Mouse (Mus musculus) neural tube, embryonic 13.5 days (tissue): ENCODE results near the gene Smndc1. TPM values are rescaled to one million over a fixed set of nuclear protein-coding genes. Genes with fewer than 3 reads are reported as not detected.
A peak's percentile ranks its signal among the peaks of the same experiment; 100 is the strongest.

Experiments used
- ATAC-seq: fragments of 200-750 bp; cut with Nextera tagmentation; 2 replicates; pipeline ENCODE4 v1.8.0; 2017; ENCODE audit warnings: low read depth, mild to moderate bottlenecking, moderate TSS enrichment, moderate library complexity
- H3K27ac ChIP-seq: fragments of 300-500 bp; sonication (generic); replicated peaks from 2 replicates; pipeline ENCODE4 v1.5.1; 2015; ENCODE audit warnings: moderate library complexity, mild to moderate bottlenecking, inconsistent platforms
- H3K27me3 ChIP-seq: fragments of 300-500 bp; sonication (generic); 2 replicates; pipeline ENCODE4 v1.6.1; 2015; ENCODE audit warnings: mild to moderate bottlenecking, inconsistent platforms
- H3K36me3 ChIP-seq: fragments of 300-500 bp; sonication (generic); 2 replicates; pipeline ENCODE4 v1.6.1; 2015; ENCODE audit warnings: mild to moderate bottlenecking, inconsistent platforms
- H3K4me1 ChIP-seq: fragments of 300-500 bp; sonication (generic); replicated peaks from 2 replicates; pipeline ENCODE4 v1.6.1; 2015; ENCODE audit warnings: inconsistent platforms
- H3K4me2 ChIP-seq: fragments of 300-500 bp; sonication (generic); 2 replicates; pipeline ENCODE4 v1.6.1; 2015; ENCODE audit warnings: inconsistent platforms, mild to moderate bottlenecking, moderate library complexity
- H3K4me3 ChIP-seq: fragments of 300-500 bp; sonication (generic); 2 replicates; pipeline ENCODE4 v1.5.1; 2015; ENCODE audit warnings: mild to moderate bottlenecking, inconsistent platforms
- H3K9ac ChIP-seq: fragments of 300-500 bp; sonication (generic); 2 replicates; pipeline ENCODE4 v1.6.1; 2015; ENCODE audit warnings: moderate library complexity, mild to moderate bottlenecking, inconsistent platforms
- H3K9me3 ChIP-seq: fragments of 300-500 bp; sonication (generic); 2 replicates; pipeline ENCODE4 v1.6.1; 2016; ENCODE audit warnings: inconsistent platforms
- WGBS: fragments of 180-500 bp; shearing (Covaris S2); methylation state at CpG from one replicate; pipeline ENCODE4 v1.1.7; 2015; 5-methylcytosine and 5-hydroxymethylcytosine counted together
- polyA plus RNA-seq: library from polyadenylated mRNA; unstranded; fragments of >200 nt; fragmentation: Nextera tagmentation; extraction: Ambion mirVana; gene quantifications from 2 replicates; pipeline ENCODE4 v1.2.1, GENCODE M21; 2015

Smndc1 gene
- polyA plus RNA-seq, 1 experiment from 2014 or later: 37.5 TPM

GRCm38 (mm10) chr19:53370233-53370632 is 20.1 kb downstream of the Smndc1 start:
- H3K27ac ChIP-seq: no peak overlapping the region
- WGBS: 84% methylated on average over 15 of the region's 15 CpGs
- no peak overlapping the region for H3K4me3 ChIP-seq
- H3K36me3 ChIP-seq: peaks cover 36% of the 10 kb centered on the region
- no peaks in the 10 kb centered on the region for H3K27me3 ChIP-seq
- peaks cover 30% of the 10 kb centered on the region for H3K4me1 ChIP-seq
- H3K4me2 ChIP-seq: no peak overlapping the region
- ATAC-seq: no peak
- H3K9me3 ChIP-seq: no peaks in the 10 kb centered on the region
- H3K9ac ChIP-seq: no peak overlapping the region

- H3K4me2 ChIP-seq: 0 out of 2 replicates have a peak overlapping the region, but pooled peaks have one; percentile 11
- WGBS: 26% methylated on average over 14 of the region's 14 CpGs
- no peaks in the 10 kb centered on the region for H3K9me3 ChIP-seq
- H3K9ac ChIP-seq: 0 out of 2 replicates have a peak overlapping the region, but pooled peaks have one; percentile 31
- H3K36me3 ChIP-seq: peaks cover 31% of the 10 kb centered on the region
- H3K4me1 ChIP-seq: peaks cover 37% of the 10 kb centered on the region
- no peak overlapping the region for H3K4me3 ChIP-seq
- H3K27me3 ChIP-seq: no peaks in the 10 kb centered on the region
- 0 out of 2 replicates have a peak, but pooled peaks have one; percentile 48 for ATAC-seq
- no peak overlapping the region for H3K27ac ChIP-seq
These were observed 20.8 kb downstream of the Smndc1 start for GRCm38 (mm10) chr19:53369469-53370043.

GRCm38 (mm10) chr19:53366881-53367280 is 23.5 kb downstream of the Smndc1 start:
- Histone ChIP-seq H3K27me3 (no peaks in the 10 kb centered on the region), H3K4me1 (peaks cover 41% of the 10 kb centered on the region), H3K9ac (no peak overlapping the region), H3K9me3 (no peaks in the 10 kb centered on the region), H3K4me3 (no peak overlapping the region), H3K36me3 (peaks cover 11% of the 10 kb centered on the region), H3K4me2 (no peak overlapping the region), H3K27ac (no peak overlapping the region)
- no peak for ATAC-seq
- 60% methylated on average over 7 of the region's 7 CpGs for WGBS

GRCm38 (mm10) chr19:53366057-53366775 is 24.2 kb downstream of the Smndc1 start:
- H3K9me3 ChIP-seq: no peaks in the 10 kb centered on the region
- H3K36me3 ChIP-seq: peaks cover 4% of the 10 kb centered on the region
- 0 out of 2 replicates have a peak overlapping the region, but pooled peaks have one; percentile 59 for H3K27ac ChIP-seq
- 78% methylated on average over 11 of the region's 11 CpGs for WGBS
- H3K4me2 ChIP-seq: no peak overlapping the region
- no peak for ATAC-seq
- H3K4me3 ChIP-seq: no peak overlapping the region
- 0 out of 2 replicates have a peak overlapping the region, but pooled peaks have one; percentile 27 for H3K9ac ChIP-seq
- H3K27me3 ChIP-seq: no peaks in the 10 kb centered on the region
- peaks cover 42% of the 10 kb centered on the region for H3K4me1 ChIP-seq

GRCm38 (mm10) chr19:53364963-53365362 is 25.4 kb downstream of the Smndc1 start:
- Histone ChIP-seq H3K4me2 (peak overlapping the region; percentile 20), H3K9ac (no peak overlapping the region), H3K4me1 (peaks cover 55% of the 10 kb centered on the region), H3K27ac (peak overlapping the region; percentile 59), H3K9me3 (no peaks in the 10 kb centered on the region), H3K4me3 (no peak overlapping the region), H3K36me3 (0 out of 2 replicates have a peak, but pooled peaks cover 3% of the 10 kb centered on the region), H3K27me3 (no peaks in the 10 kb centered on the region)
- ATAC-seq: peak; percentile 68; the same call in 1 of the 2 replicates
- 25% methylated on average over 9 of the region's 9 CpGs for WGBS

GRCm38 (mm10) chr19:53364551-53364950 is 25.8 kb downstream of the Smndc1 start:
- Histone ChIP-seq H3K4me1 (peaks cover 58% of the 10 kb centered on the region), H3K27ac (no peak overlapping the region), H3K27me3 (no peaks in the 10 kb centered on the region), H3K4me2 (no peak overlapping the region), H3K9me3 (no peaks in the 10 kb centered on the region), H3K9ac (no peak overlapping the region), H3K4me3 (no peak overlapping the region), H3K36me3 (0 out of 2 replicates have a peak, but pooled peaks cover 3% of the 10 kb centered on the region)
- no peak for ATAC-seq
- WGBS: 66% methylated on average over 2 of the region's 2 CpGs

- no peak for ATAC-seq
- no peaks in the 10 kb centered on the region for H3K27me3 ChIP-seq
- peaks cover 53% of the 10 kb centered on the region for H3K4me1 ChIP-seq
- no peak overlapping the region for H3K27ac ChIP-seq
- 0 out of 2 replicates have a peak, but pooled peaks cover 3% of the 10 kb centered on the region for H3K36me3 ChIP-seq
- H3K9ac ChIP-seq: no peak overlapping the region
- H3K9me3 ChIP-seq: no peaks in the 10 kb centered on the region
- no peak overlapping the region for H3K4me2 ChIP-seq
- WGBS: 47% methylated on average over 2 of the region's 2 CpGs
- no peak overlapping the region for H3K4me3 ChIP-seq
These were observed 27.4 kb downstream of the Smndc1 start for GRCm38 (mm10) chr19:53362967-53363366.

GRCm38 (mm10) chr19:53360265-53360958 is 30.0 kb downstream of the Smndc1 start:
- H3K36me3 ChIP-seq: peaks cover 9% of the 10 kb centered on the region; the same call in 1 of the 2 replicates
- no peaks in the 10 kb centered on the region for H3K9me3 ChIP-seq
- H3K9ac ChIP-seq: no peak overlapping the region
- H3K4me3 ChIP-seq: no peak overlapping the region
- H3K4me2 ChIP-seq: peak overlapping the region; percentile 37
- ATAC-seq: peak; percentile 6; the same call in 1 of the 2 replicates
- H3K27me3 ChIP-seq: no peaks in the 10 kb centered on the region
- H3K4me1 ChIP-seq: peaks cover 39% of the 10 kb centered on the region
- WGBS: 53% methylated on average over 8 of the region's 8 CpGs
- peak overlapping the region; percentile 78 for H3K27ac ChIP-seq

GRCm38 (mm10) chr19:53359160-53360033 is 31.0 kb downstream of the Smndc1 start:
- H3K4me1 ChIP-seq: peaks cover 28% of the 10 kb centered on the region
- no peaks in the 10 kb centered on the region for H3K9me3 ChIP-seq
- no peaks in the 10 kb centered on the region for H3K27me3 ChIP-seq
- peaks cover 9% of the 10 kb centered on the region; the same call in 1 of the 2 replicates for H3K36me3 ChIP-seq
- WGBS: 37% methylated on average over 22 of the region's 22 CpGs
- 0 out of 2 replicates have a peak overlapping the region, but pooled peaks have one; percentile 3 for H3K4me3 ChIP-seq
- peak overlapping the region; percentile 78 for H3K27ac ChIP-seq
- H3K9ac ChIP-seq: 0 out of 2 replicates have a peak overlapping the region, but pooled peaks have one; percentile 41
- ATAC-seq: peak; percentile 61; the same call in 1 of the 2 replicates
- H3K4me2 ChIP-seq: peak overlapping the region; percentile 37

- no peak overlapping the region for H3K27ac ChIP-seq
- no peak overlapping the region for H3K4me2 ChIP-seq
- H3K4me1 ChIP-seq: peaks cover 20% of the 10 kb centered on the region
- no peak for ATAC-seq
- H3K27me3 ChIP-seq: no peaks in the 10 kb centered on the region
- H3K9ac ChIP-seq: no peak overlapping the region
- no peaks in the 10 kb centered on the region for H3K9me3 ChIP-seq
- 86% methylated on average over 16 of the region's 16 CpGs for WGBS
- peaks cover 15% of the 10 kb centered on the region for H3K36me3 ChIP-seq
- H3K4me3 ChIP-seq: no peak overlapping the region
These were observed 35.3 kb downstream of the Smndc1 start for GRCm38 (mm10) chr19:53355065-53355464.

GRCm38 (mm10) chr19:53354271-53355000 is 35.9 kb downstream of the Smndc1 start:
- H3K27ac ChIP-seq: no peak overlapping the region
- ATAC-seq: no peak
- 80% methylated on average over 7 of the region's 7 CpGs for WGBS

More at GRCm38 (mm10) chr19:53354271-53355000, 35.9 kb downstream of the Smndc1 start:
- Histone ChIP-seq H3K9ac (no peak overlapping the region), H3K4me3 (no peak overlapping the region), H3K36me3 (peaks cover 15% of the 10 kb centered on the region), H3K9me3 (no peaks in the 10 kb centered on the region), H3K4me1 (peaks cover 14% of the 10 kb centered on the region), H3K4me2 (no peak overlapping the region), H3K27me3 (no peaks in the 10 kb centered on the region)
